Mouse (Mus musculus): ENCODE data around the gene Pygo2. TPM values are rescaled to one million over a fixed set of nuclear protein-coding genes. Genes with fewer than 3 reads are reported as not detected.

The Pygo2 gene
- 17.5 and 21.1 TPM in 2 replicates for polyA plus RNA-seq (2015; fragmentation: Nextera tagmentation; extraction: Ambion mirVana)

GRCm38 (mm10) chr3:89430171-89431159, at the start of gene Pygo2:
Pygo2 (plus strand) TSS chr3:89430214.

GRCm38 (mm10) chr3:89394006-89394893, 35.8 kb upstream of the Pygo2 start, which contains the start of gene Zbtb7b:
Zbtb7b (minus strand) TSS chr3:89394776.

GRCm38 (mm10) chr3:89402693-89403092, 27.3 kb upstream of the Pygo2 start, which contains the start of gene Lenep:
Lenep (minus strand) TSS chr3:89402793.

GRCm38 (mm10) chr3:89411490-89412393, 18.3 kb upstream of the Pygo2 start, which contains the start of gene Flad1:
Flad1 (minus strand) TSS chr3:89411870.

GRCm38 (mm10) chr3:89418170-89418860, 11.7 kb upstream of the Pygo2 start, which contains the start of the genes Cks1b and Shc1:
Cks1b (minus strand) TSS chr3:89418383.
Shc1 (plus strand) TSS chr3:89418443.

GRCm38 (mm10) chr3:89436176-89437113, 6.4 kb downstream of the Pygo2 start, which contains the start of gene Pbxip1:
Pbxip1 (plus strand) TSS chr3:89436706.

GRCm38 (mm10) chr3:89454401-89455177, 24.6 kb downstream of the Pygo2 start, which contains the start of gene Pmvk:
Pmvk (plus strand) TSS chr3:89454541.

Other genes starting within 250 kb of the Pygo2 start
- 16.3 and 16.7 TPM in 2 replicates for gene Fam189b, start 247.1 kb upstream of the Pygo2 start, polyA plus RNA-seq (2015; fragmentation: Nextera tagmentation; extraction: Ambion mirVana)
- 35.9 and 40.6 TPM in 2 replicates for gene Gba, start 227.3 kb upstream of the Pygo2 start, polyA plus RNA-seq (2015; fragmentation: Nextera tagmentation; extraction: Ambion mirVana)
- 31.5 and 34.3 TPM in 2 replicates for gene Thbs3, start 215.0 kb upstream of the Pygo2 start, polyA plus RNA-seq (2015; fragmentation: Nextera tagmentation; extraction: Ambion mirVana)
- 130 and 133 TPM in 2 replicates for gene Mtx1, start 203.1 kb upstream of the Pygo2 start, polyA plus RNA-seq (2015; fragmentation: Nextera tagmentation; extraction: Ambion mirVana)
- gene Muc1, start 201.2 kb upstream of the Pygo2 start, polyA plus RNA-seq (2015; fragmentation: Nextera tagmentation; extraction: Ambion mirVana) = 0.31 and 0.75 TPM in 2 replicates
- 245 and 269 TPM in 2 replicates for gene Krtcap2, start 184.2 kb upstream of the Pygo2 start, polyA plus RNA-seq (2015; fragmentation: Nextera tagmentation; extraction: Ambion mirVana)
- gene Trim46, start 183.9 kb upstream of the Pygo2 start, polyA plus RNA-seq (2015; fragmentation: Nextera tagmentation; extraction: Ambion mirVana) = 0.50 and 0.73 TPM in 2 replicates
- gene Dpm3, start 170.9 kb upstream of the Pygo2 start, polyA plus RNA-seq (2015; fragmentation: Nextera tagmentation; extraction: Ambion mirVana) = 107 and 126 TPM in 2 replicates
- 90.2 and 94.4 TPM in 2 replicates for gene Slc50a1, start 159.6 kb upstream of the Pygo2 start, polyA plus RNA-seq (2015; fragmentation: Nextera tagmentation; extraction: Ambion mirVana)
- gene Efna1, start 149.1 kb upstream of the Pygo2 start, polyA plus RNA-seq (2015; fragmentation: Nextera tagmentation; extraction: Ambion mirVana) = 19.8 and 20.1 TPM in 2 replicates
- 5.3 and 6.5 TPM in 2 replicates for gene Efna3, start 107.2 kb upstream of the Pygo2 start, polyA plus RNA-seq (2015; fragmentation: Nextera tagmentation; extraction: Ambion mirVana)
- gene Efna4, start 92.2 kb upstream of the Pygo2 start, polyA plus RNA-seq (2015; fragmentation: Nextera tagmentation; extraction: Ambion mirVana) = 4.4 and 5.6 TPM in 2 replicates
- gene Adam15, start 80.2 kb upstream of the Pygo2 start, polyA plus RNA-seq (2015; fragmentation: Nextera tagmentation; extraction: Ambion mirVana) = 60.9 and 72.6 TPM in 2 replicates
- gene Dcst2, start 68.2 kb upstream of the Pygo2 start, polyA plus RNA-seq (2015; fragmentation: Nextera tagmentation; extraction: Ambion mirVana) = 0.07 and 0.08 TPM in 2 replicates
- 0.17 and 0.26 TPM in 2 replicates for gene Dcst1, start 65.0 kb upstream of the Pygo2 start, polyA plus RNA-seq (2015; fragmentation: Nextera tagmentation; extraction: Ambion mirVana)
- 4.1 and 4.6 TPM in 2 replicates for gene Zbtb7b, start 35.4 kb upstream of the Pygo2 start, polyA plus RNA-seq (2015; fragmentation: Nextera tagmentation; extraction: Ambion mirVana)
- gene Lenep, start 27.4 kb upstream of the Pygo2 start, polyA plus RNA-seq (2015; fragmentation: Nextera tagmentation; extraction: Ambion mirVana) = not detected in 2 replicates
- gene Flad1, start 18.3 kb upstream of the Pygo2 start, polyA plus RNA-seq (2015; fragmentation: Nextera tagmentation; extraction: Ambion mirVana) = 20.6 and 21.0 TPM in 2 replicates
- gene Cks1b, start 11.8 kb upstream of the Pygo2 start, polyA plus RNA-seq (2015; fragmentation: Nextera tagmentation; extraction: Ambion mirVana) = 146 and 176 TPM in 2 replicates
- 75.2 and 77.8 TPM in 2 replicates for gene Shc1, start 11.8 kb upstream of the Pygo2 start, polyA plus RNA-seq (2015; fragmentation: Nextera tagmentation; extraction: Ambion mirVana)
- gene Pbxip1, start 6.5 kb downstream of the Pygo2 start, polyA plus RNA-seq (2015; fragmentation: Nextera tagmentation; extraction: Ambion mirVana) = 171 and 191 TPM in 2 replicates
- gene Pmvk, start 24.3 kb downstream of the Pygo2 start, polyA plus RNA-seq (2015; fragmentation: Nextera tagmentation; extraction: Ambion mirVana) = 40.4 and 51.5 TPM in 2 replicates
- 3.6 and 6.3 TPM in 2 replicates for gene Kcnn3, start 90.0 kb downstream of the Pygo2 start, polyA plus RNA-seq (2015; fragmentation: Nextera tagmentation; extraction: Ambion mirVana)

All from urinary bladder, postnatal 0 days (tissue).